Mouse (Mus musculus): ENCODE results near the gene Crbn.
A peak's percentile ranks its signal among the peaks of the same experiment; 100 is the strongest.

The Crbn gene

DNA sequence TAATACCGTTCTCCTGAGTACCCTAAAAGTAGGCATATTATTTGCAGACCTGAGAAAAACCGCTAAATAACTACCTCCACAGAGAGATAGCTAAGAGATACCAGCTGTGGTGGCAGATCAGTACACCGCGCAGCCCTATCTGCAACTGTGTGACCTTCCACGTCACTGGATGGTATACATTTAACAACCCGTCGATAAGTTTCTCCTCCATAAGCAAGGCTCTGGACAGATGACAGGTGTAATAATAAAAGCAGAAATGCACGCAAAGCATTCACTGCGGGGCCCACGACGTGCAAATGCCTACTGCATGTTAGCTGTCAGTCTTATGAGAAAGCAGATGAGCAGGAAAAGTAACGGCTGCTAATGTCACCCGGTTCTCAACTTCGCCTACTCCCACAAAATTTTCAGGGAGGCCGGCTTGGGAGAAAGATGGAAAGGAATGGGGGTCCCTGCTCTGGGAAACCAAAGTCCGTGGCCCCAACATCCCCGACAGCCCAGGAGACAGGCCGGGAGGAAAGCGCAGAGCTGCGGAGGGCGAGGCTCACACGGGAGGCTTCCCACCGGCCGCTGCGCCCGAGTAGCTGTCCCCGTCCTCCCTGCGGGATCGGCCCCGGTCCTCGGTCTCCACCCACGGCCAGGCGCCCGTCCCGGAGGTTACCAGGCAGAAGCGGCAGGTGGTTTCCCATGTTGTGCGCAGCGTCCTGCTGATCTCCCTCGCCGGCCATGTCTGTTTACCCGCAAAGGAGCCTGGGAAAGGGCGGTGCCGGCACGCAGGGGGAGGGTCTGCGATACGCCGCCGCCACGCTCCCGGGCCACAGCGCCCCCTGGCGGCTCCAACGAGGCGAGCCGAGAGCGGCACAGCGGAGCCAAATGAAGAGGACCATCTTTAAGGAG, at the start of gene Crbn:
Crbn (minus strand) TSS at position 745 of the 894 bp plus-strand sequence.
- peak; percentile 99 for DNase-seq

DNA sequence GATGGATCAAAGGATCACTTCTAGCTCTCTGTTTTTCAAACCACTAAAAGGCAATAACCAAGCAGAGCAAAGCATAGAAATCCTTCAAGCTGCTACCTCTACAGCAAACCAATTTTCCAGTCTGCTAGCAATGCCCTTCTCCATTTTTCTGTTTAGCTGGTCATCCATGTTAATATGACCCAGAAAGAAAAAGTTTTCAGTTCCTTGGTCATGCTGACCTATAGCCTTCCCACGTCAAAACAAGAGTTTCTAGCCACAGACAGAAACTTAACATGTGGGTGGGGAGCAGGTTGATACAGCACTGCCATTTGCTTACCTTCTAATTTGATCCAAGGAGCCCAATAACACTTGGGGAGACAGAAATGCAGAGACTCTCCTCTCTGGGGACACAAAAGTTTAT, 40.3 kb upstream of the Crbn start:
- no peak for DNase-seq

DNA sequence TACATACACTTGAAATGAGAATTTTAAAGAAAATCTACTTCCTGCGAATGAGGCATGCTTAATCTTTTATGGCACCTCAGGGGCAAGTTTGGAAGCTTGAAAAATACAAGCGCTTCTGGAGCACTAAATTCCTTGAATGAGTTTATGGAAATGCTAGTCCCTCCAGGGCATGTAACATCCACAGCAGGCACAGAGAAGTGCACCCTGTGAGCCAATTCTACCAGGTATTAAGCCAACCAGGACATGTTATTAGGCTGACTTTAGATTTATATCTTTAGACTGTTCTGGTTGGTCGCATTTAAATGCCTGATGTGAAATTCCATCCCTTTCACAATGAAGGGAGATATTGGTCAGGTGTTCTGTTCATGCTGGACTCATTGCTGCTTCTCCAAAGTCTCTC, 38.2 kb upstream of the Crbn start:
- no peak for DNase-seq

DNA sequence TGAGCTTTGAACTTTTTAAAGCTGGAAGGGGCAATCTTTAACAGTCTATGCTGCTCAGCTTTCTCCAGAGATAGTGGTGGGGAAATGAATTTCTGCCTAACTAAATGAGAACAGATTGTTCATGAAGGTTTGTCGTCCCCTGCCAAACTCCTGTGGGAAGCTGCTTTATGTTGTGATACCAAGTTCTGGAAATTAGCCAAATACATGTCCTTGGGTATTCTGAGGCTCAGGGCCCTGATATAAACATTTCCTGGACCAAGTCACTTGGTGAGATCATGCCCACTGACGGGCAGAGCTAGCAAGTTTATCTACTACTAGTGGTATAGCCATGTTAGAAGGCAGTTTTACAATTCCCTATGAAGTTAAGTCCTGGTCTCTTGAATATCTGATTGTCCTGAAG, 35.4 kb upstream of the Crbn start:
- DNase-seq, result no peak

DNA sequence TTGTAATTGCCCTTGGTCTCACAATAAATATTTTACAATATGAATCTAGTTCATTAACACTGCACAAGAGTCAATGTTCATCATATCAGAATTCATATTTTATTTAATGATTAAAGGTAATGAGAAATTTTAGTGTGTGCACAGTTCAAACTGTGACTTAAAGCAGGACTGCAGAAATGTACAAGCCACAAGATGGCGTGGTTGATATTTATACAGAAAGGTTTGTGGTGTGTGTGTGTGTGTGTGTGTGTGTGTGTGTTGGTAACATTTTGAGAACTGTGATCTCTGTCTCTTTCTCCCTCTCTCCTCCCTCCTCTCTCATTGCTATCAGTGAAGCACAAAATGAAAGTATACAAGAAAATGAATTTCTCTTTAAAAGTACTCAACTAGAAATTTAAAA, 22.5 kb upstream of the Crbn start:
- DNase-seq, result no peak

DNA sequence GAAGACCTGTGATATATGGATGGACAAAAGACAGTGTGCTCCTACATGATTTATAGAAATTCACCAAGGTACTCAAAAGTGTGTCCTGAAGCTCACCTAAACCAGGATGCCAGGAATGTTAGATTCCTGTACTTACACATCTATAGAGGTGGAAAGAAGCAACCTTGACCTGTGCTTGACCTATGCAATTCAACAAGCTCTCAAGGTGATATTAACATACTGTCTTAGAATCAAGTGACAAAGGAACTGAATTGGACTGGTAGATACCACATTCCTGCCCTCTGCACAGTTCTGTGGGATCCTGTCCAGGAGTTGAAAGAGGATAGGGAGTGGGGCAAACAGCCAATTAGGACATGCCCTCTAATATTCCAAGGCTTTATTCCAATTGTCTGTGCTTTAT, 20.7 kb upstream of the Crbn start:
- DNase-seq, result no peak

DNA sequence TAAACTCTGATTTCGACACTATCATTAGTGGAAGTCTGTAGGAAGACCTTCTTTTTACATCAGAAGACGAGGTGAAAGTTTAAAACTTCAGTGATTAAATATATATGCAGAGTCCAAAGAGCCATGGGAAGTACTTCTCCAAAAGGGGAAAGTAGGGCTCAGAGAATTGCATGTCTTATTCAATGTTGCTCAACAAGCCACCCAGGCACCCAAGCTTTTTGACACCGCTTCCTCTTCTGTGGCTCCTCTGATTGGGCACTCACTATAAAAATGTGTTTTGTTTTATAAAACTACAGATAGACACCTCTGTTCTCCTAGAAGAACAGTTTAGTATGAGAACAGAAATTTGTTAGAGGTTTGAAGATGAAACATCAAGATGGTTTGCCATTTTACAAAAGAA, 20.0 kb upstream of the Crbn start:
- DNase-seq, result no peak

DNA sequence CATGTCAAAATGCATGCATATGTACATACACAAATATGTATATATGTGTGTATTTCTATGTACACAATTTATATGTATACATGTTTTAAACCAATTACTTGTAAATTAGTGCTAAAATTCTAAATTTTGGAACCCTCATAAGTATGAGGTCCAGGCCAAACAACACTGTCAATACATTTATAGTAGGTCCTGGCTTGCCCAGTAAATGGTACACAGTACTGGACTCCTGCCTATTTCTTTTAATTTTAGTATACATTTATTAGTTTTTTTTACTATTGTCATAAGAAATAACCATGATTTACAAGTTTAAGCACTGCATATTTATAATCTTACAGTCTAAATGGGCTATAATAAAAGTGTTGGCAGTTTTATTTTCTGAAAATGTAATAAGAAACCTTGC, 19.4 kb upstream of the Crbn start:
- no peak for DNase-seq

DNA sequence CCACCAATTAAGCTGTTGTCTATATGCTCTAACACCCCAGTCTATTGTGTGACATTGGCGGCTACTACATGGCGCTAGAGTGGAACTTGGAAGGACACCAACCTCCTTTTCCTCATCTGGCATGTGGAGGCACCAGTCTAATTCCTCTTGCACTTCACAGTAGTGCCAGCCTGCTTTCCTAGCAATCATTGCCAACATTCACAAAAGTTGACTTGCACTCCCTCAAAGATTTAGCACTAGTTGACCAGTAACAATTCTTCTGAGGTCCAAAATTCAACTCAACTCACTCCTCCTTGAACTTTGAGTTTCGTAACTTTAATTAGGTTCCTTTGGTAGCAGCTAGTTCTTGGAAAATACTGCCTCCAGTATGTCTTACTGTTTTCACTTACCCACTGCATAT, 10.8 kb upstream of the Crbn start:
- no peak for DNase-seq

DNA sequence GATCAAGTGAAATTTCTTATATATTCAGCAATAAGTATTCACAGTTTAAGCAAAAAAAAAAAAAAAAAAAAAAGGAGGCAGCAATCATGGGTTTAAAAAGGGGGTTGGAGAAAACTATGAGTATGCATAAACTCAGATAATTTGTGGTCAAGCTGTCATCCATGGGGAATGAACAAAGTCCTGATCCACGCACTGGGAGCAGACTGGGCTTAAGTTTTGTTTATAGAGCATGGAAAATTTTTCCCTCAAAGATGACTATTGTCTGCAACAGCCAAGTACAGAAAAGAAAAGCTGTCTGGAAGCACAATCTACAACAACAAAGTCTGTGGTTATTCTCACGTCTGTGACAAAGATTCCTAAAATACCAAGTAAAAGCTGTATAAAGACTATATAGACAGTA, 9.3 kb upstream of the Crbn start:
- no peak for DNase-seq

DNA sequence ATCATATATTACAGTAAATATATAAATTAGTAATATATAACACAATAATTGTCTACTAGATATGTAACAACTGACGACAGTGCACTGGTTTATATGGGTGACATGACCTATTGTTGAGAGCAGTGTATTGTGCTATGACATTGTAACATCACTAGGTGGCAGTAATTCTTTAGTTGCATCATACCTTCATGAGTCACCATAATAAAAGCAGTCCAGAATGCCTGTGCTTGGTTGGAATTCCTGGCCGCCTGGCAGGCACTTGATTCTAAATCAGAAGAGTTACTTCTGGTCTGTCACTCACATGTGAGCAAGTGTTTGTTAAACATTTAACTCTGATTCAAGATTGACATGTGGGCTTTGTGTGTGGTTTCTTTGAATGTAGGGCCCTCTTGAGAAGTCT, 5.0 kb upstream of the Crbn start:
- no peak for DNase-seq

DNA sequence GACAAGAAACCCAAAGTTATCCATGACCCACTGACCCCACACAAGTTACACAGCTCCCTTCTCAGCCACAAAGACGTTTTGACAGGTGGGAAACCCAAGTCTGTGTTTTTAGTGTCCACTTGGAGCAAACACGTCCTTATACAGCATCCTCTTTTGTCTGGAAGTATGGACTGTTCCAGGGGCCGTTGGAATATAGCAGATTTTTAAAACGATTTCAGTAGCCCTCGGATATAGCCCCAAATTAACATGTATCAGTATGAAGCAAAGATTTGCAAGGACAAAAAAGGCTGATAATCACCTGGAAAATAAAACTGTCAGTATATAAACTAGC, 315 bp upstream of the Crbn start:
- no peak for DNase-seq

DNA sequence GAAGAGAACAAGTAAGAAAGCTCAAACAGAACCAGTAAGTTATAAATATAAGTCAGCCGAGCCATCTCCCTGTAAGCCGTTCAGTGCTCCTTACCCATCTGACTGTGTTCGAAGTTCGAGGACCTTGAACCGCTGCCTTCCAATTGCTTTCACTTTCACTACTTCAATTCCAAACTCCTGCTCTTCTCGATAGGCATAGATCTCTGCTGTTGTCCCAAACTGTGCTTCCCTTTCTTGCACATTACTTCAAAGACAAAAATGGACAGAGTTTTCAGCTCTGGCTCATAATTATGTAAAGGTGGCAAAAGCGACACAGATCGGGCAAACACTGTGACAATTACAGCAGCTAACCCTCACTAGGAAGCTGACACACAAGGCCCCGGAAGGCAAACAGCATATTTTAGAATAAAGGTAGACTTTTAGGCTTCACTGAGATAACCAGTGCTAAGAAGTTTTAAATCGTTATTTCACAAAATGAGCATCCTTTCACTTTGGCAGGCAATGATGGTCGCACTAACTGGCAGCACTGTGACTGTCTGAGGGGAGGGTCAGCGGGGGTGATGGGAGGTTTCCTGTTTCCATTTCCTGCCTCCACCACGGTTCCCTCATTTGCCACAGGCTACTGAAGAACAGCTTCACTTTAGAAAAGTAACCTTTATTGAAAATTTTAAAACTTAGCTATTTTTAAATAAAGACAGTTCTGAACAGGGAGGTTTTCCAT, 5.6 kb downstream of the Crbn start:
- DNase-seq, result no peak

DNA sequence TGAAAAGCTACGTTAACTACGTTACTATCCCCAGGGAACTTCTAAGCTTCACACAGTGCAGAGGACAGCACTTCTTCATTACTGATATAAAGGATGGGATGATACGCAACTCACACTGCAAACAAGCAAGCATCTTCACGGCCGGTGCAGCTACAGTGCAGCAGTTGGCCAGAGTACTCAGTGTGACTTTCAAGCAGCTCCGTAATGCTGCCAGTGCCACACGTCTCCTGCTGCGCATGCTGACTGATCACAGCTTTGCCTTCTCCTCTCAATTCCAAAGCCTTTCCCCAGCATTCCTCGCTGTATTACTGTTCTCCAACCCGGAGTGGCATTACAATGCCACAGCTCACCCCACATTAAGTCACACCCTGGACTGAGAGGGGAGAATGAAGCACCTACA, 6.3 kb downstream of the Crbn start:
- DNase-seq, result no peak

DNA sequence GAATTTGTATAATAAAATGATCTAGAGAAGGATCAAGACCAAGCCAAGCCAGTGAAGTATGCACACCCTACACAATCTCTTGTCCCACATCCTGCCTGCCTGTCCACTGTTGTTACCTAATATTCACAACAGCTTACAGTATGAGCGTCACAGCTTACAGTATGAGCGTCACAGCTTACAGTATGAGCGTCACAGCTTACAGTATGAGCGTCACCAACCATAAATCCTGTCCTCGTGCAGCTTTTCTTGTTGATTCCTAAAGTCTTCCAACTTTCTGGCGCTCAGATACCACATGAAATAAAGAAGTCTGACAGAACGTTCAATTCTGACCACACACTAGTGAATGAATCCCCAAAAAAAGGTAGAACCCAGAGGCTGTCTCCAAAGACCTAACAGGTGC, 6.8 kb downstream of the Crbn start:
- DNase-seq, result no peak

DNA sequence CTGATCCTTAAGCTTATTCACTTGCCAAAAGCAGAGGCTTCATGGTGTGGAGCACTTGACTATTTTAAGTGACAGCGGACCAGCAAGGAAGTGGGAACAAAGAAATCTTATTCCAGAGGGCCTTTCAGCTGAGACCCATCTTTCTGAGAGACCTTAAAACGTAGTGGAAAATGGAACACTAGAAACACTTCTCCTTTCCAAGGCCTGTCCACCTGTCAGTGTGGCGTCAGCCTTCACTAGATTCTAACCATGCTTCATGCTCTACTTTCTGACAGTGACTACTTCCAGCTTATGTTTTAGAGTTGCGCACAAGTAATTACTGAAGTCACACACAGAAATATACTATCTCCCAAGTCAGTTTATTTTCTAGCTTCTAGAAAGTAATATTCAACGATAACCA, 7.4 kb downstream of the Crbn start:
- no peak for DNase-seq

DNA sequence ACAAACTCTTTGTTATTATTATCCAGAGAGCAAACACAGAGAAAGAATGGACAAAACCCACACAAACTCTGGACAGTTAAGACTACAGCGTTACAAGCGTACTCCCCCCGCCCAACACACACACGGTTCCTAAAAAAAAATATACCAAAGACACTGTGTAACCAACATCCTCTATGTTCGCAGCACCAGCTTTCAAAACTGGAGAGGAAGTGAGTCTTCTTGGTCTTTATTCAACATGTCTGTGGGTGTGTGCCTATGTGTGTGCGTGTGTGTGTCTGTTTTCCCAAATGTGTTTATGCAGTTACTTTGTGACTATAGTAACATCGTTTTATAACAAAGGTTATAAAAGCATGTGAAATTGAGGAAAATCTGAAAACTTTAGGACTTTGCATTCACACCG, 8.4 kb downstream of the Crbn start:
- DNase-seq, result no peak

DNA sequence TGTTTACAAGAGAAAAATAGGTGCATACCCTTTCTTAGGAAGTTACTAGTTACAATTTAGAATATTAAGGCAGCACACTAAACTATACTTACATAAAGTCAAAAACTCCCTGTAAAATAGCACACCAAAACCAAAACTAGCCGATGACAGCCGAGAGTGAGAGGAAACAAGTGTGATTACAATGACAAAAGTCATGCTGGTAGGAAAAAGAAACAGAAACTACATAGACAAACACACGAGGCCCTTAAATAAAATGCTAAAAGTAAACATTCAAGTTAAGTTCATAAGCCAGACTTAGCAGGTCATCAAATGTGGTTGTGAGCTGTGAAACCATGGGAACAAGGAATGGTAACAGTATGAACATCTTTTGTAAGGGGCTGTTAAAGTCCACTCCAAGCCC, 12.7 kb downstream of the Crbn start:
- no peak for DNase-seq

DNA sequence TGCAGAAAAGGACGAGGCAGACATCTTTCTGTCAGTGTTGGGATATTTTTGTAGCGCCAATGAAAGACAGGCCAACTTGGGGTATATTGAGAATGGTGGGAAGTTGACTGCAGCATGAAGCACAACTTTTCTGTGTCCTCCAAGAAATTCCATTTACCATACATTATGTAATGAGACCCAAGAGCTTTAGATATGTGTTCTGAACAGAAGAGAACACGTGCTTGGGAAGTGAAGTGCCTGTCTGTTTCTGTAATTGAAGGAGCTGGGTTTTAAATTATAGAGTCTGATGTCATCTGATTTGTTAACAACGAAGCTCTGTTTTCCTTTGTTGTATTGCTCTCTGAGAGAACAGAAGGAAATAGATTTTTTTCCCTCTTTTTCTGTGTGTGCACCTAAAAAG, 29.8 kb downstream of the Crbn start:
- DNase-seq, result no peak

DNA sequence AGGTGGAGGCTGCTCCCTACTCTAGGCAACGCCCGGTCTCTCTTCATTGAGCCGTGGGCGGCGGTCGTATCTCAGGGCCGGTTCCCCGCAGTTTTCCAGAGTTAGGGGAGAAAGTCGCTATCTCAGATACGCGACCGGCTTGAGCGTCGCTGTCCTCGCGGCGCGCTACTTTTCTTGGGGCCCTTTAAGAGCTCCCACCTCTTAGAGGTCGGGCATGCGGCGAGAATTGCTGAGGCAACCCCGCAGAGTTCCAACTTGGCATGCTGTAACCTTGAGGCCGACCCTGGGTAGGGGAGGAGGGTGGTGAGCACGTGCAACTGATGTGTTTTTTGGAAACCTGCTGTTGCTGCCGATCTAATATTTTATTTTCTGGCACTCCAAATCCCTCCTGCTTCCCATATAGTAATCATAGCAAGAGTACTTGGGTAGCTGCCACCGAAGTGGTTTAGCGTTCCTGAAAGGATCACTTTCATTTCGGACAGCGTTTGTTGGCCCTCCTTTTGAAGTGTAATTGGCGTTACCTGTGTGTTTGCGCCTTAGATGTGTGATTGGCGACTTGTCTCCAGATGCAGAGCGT, 30.5 kb downstream of the Crbn start:
- no peak for DNase-seq

DNA sequence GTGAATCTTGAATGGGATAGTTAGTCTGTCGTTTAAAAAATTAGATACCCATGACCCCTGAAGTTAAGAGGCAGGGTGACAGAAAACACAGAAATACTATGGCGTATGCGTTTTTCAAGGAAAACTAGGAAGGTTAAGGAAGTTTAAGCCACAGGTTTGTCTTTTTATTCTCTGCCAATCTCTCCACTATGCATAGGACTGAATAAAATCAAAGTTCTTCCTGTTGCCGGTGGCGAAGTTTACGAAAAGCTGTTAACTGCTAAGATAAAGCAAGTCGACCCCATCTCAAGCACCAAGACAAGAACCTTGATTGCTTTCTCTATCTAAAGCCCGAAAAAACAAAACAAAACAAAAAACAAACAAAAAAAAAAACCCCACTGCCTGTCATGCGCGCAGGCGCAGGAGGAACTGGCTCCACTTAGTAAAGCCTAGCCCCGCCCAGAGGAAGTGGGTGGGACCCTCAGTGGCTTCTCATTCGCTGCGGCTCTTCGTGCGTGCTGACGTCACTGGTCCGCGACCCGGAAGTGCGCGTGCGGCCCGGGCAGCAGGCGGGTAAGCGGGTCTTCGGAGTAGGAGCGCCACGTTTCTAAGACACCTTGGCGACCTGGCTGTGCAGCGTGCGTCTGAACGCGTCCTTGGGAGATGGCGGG, 31.1 kb downstream of the Crbn start, which contains the start of gene Trnt1:
Trnt1 (plus strand) TSS at position 481 of the 650 bp plus-strand sequence.
- peak; percentile 100 for DNase-seq

DNA sequence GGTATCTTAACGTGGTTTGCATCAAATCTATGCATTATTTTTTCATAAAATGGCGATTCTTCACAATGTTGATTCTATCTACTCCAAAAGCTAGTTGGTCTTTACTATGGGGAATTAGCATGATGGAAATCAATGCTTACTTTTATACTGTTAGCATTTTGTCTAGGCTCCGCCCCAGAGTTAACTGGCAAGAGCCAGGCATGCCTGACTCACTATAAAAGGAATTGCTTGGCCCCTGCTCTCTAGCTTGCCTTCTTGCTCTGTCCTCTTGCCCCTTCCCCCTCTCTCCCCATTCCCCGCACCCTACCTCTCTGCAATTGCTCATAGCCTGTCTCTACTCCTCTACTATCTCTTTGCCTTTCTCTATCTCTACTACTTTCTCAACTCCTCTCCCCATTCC, 33.1 kb downstream of the Crbn start:
- no peak for DNase-seq

DNA sequence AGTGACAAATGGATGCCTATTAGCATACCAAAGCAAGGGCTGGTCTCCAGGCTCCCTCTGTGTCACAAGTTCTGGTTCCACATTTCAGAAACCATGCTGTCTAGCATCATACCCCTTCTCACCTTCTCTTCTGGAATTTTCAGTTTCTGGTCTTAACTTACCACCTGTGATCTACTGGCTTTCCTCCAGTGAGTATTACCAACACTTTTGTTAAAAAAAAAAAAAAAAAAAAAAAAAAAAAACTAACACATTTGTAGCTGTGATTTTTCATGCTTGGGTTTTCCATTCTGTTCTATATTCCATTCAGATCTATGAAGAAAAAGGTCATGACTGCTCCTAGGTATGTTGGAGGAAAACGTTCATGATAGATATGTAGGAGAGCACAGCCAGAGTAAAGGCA, 34.0 kb downstream of the Crbn start:
- no peak for DNase-seq

DNA sequence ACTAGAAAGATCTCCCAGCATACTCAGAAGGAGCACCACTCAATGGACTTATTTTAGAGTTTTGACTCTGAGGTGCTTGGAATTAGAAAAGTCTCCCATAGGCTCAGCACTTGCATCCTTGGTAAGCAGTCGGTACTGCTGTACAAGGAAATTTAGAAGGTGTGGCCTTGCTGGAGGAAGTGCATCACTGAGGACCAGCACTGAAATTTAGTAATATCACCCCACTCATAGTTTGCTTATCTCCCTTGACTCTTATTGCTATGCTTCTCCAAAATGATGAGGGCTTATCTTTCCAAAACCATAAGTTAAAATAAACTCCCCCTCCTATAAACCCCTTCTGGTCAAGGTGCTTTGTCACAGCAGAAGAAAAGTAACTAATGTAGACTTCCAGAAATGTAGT, 38.4 kb downstream of the Crbn start:
- no peak for DNase-seq

Data from heart, adult 11 months (tissue).